Mouse (Mus musculus) liver, embryonic 13.5 days (tissue): Measurements from ENCODE around the gene Spink8. TPM values are rescaled to one million over a fixed set of nuclear protein-coding genes. Genes with fewer than 3 reads are reported as not detected.

Experiments
- ATAC-seq: fragments of 200-750 bp; cut with Nextera tagmentation; 2 replicates; pipeline ENCODE4 v1.8.0; 2017; ENCODE audit warnings: low read depth, mild to moderate bottlenecking, moderate number of reproducible peaks, moderate library complexity
- DNase-seq: peaks from one replicate; pipeline ENCODE4 v3.0.0; 2022
- H3K27ac ChIP-seq: fragments of 300-500 bp; sonication (generic); 2 replicates; pipeline ENCODE4 v1.5.1; 2015; ENCODE audit warnings: moderate library complexity, mild to moderate bottlenecking, inconsistent platforms
- H3K27me3 ChIP-seq: fragments of 300-500 bp; sonication (generic); 2 replicates; pipeline ENCODE4 v1.6.1; 2015; ENCODE audit warnings: mild to moderate bottlenecking, inconsistent platforms
- H3K36me3 ChIP-seq: fragments of 300-500 bp; sonication (generic); 2 replicates; pipeline ENCODE4 v1.6.1; 2015; ENCODE audit warnings: mild to moderate bottlenecking, inconsistent platforms
- H3K4me1 ChIP-seq: fragments of 300-500 bp; sonication (generic); replicated peaks from 2 replicates; pipeline ENCODE4 v1.6.1; 2015; ENCODE audit warnings: inconsistent platforms
- H3K4me2 ChIP-seq: fragments of 300-500 bp; sonication (generic); 2 replicates; pipeline ENCODE4 v1.6.1; 2015; ENCODE audit warnings: inconsistent platforms, mild to moderate bottlenecking, moderate library complexity
- H3K4me3 ChIP-seq: fragments of 300-500 bp; sonication (generic); replicated peaks from 2 replicates; pipeline ENCODE4 v1.5.1; 2015; ENCODE audit warnings: mild to moderate bottlenecking, inconsistent platforms
- H3K9ac ChIP-seq: fragments of 300-500 bp; sonication (generic); 2 replicates; pipeline ENCODE4 v1.6.1; 2015; ENCODE audit warnings: mild to moderate bottlenecking, inconsistent platforms
- H3K9me3 ChIP-seq: fragments of 300-500 bp; sonication (generic); replicated peaks from 2 replicates; pipeline ENCODE4 v1.6.1; 2016; ENCODE audit warnings: inconsistent platforms
- WGBS: fragments of 180-500 bp; shearing (Covaris S2); methylation state at CpG from one replicate; pipeline ENCODE4 v1.1.7; 2015; ENCODE audit not compliant: insufficient replicate concordance; 5-methylcytosine and 5-hydroxymethylcytosine counted together
- polyA plus RNA-seq: library from polyadenylated mRNA; unstranded; fragments of >200 nt; fragmentation: Nextera tagmentation; extraction: Ambion mirVana; gene quantifications from 2 replicates; pipeline ENCODE4 v1.2.1, GENCODE M21; 2015

The Spink8 gene
- polyA plus RNA-seq, 1 experiment from 2014 or later = not detected

- no peaks in the 10 kb centered on the region for H3K9me3 ChIP-seq
- H3K27ac ChIP-seq = no peak overlapping the region
- DNase-seq = peak; percentile 47
- H3K36me3 ChIP-seq = peaks cover 9% of the 10 kb centered on the region; the same call in 1 of the 2 replicates
- no peak overlapping the region for H3K9ac ChIP-seq
- H3K4me3 ChIP-seq = no peak overlapping the region
- H3K4me1 ChIP-seq = peaks cover 22% of the 10 kb centered on the region
- peak; percentile 96 for ATAC-seq
- no peaks in the 10 kb centered on the region for H3K27me3 ChIP-seq
- H3K4me2 ChIP-seq = no peak overlapping the region; the same call in 1 of the 2 replicates
- 18% methylated on average over 4 of the region's 4 CpGs for WGBS
These were observed 13.7 kb downstream of the Spink8 start for GRCm38 (mm10) chr9:109825739-109826138.

- no peak overlapping the region for H3K4me3 ChIP-seq
- no peak overlapping the region for H3K27ac ChIP-seq
- WGBS = 24% methylated on average over 5 of the region's 5 CpGs
- peaks cover 22% of the 10 kb centered on the region for H3K4me1 ChIP-seq
- DNase-seq (no peak), ATAC-seq (peak; percentile 67)
- no peak overlapping the region for H3K9ac ChIP-seq
- no peaks in the 10 kb centered on the region for H3K9me3 ChIP-seq
- peaks cover 14% of the 10 kb centered on the region; the same call in 1 of the 2 replicates for H3K36me3 ChIP-seq
- H3K4me2 ChIP-seq = no peak overlapping the region
- H3K27me3 ChIP-seq = no peaks in the 10 kb centered on the region
These were observed 14.1 kb downstream of the Spink8 start for GRCm38 (mm10) chr9:109826181-109826580.

- Histone ChIP-seq H3K9me3 (no peaks in the 10 kb centered on the region), H3K4me1 (peaks cover 17% of the 10 kb centered on the region), H3K27ac (peak within 1 kb of the TSS; percentile 66), H3K9ac (peak within 1 kb of the TSS; percentile 76), H3K4me3 (peak within 1 kb of the TSS; percentile 70), H3K27me3 (no peaks in the 10 kb centered on the region), H3K4me2 (peak within 1 kb of the TSS; percentile 89), H3K36me3 (peaks cover 30% of the 10 kb centered on the region)
- under 1% methylated on average over 32 of the region's 32 CpGs for WGBS
- DNase-seq = peak; percentile 87
- peak; percentile 97 for ATAC-seq
These were observed 20.5 kb downstream of the Spink8 start, which contains the start of gene Nme6 for GRCm38 (mm10) chr9:109832391-109833087. TSS of gene Nme6 (plus strand) at chr9:109832749.

GRCm38 (mm10) chr9:109833088-109833412 lies 21.0 kb downstream of the Spink8 start:
- 6% methylated on average over 6 of the region's 6 CpGs for WGBS
- ATAC-seq (no peak; the same call in 1 of the 2 replicates), DNase-seq (no peak)
- H3K27me3 ChIP-seq = no peaks in the 10 kb centered on the region
- H3K27ac ChIP-seq = no peak overlapping the region
- peaks cover 17% of the 10 kb centered on the region for H3K4me1 ChIP-seq
- no peaks in the 10 kb centered on the region for H3K9me3 ChIP-seq
- peak overlapping the region; percentile 89 for H3K4me2 ChIP-seq
- H3K9ac ChIP-seq = peak overlapping the region; percentile 76
- peaks cover 30% of the 10 kb centered on the region for H3K36me3 ChIP-seq
- peak overlapping the region; percentile 70 for H3K4me3 ChIP-seq

GRCm38 (mm10) chr9:109849312-109849758 lies 37.3 kb downstream of the Spink8 start, which contains the start of gene Camp:
TSS of gene Camp (minus strand) at chr9:109849617.
- H3K9ac ChIP-seq = no peak within 1 kb of the TSS
- peaks cover 4% of the 10 kb centered on the region; the same call in 1 of the 2 replicates for H3K36me3 ChIP-seq
- ATAC-seq (no peak), DNase-seq (no peak)
- WGBS = 66% methylated on average over 6 of the region's 6 CpGs
- no peaks in the 10 kb centered on the region for H3K27me3 ChIP-seq
- H3K4me2 ChIP-seq = no peak within 1 kb of the TSS
- no peak within 1 kb of the TSS for H3K27ac ChIP-seq
- no peaks in the 10 kb centered on the region for H3K9me3 ChIP-seq
- H3K4me1 ChIP-seq = no peaks in the 10 kb centered on the region
- no peak within 1 kb of the TSS for H3K4me3 ChIP-seq

GRCm38 (mm10) chr9:109850099-109850498 lies 38.0 kb downstream of the Spink8 start:
- Histone ChIP-seq H3K4me3 (no peak overlapping the region), H3K27ac (no peak overlapping the region), H3K36me3 (0 out of 2 replicates have a peak, but pooled peaks cover 3% of the 10 kb centered on the region), H3K4me1 (no peaks in the 10 kb centered on the region), H3K9me3 (no peaks in the 10 kb centered on the region), H3K4me2 (no peak overlapping the region), H3K27me3 (no peaks in the 10 kb centered on the region), H3K9ac (no peak overlapping the region)
- DNase-seq (no peak), ATAC-seq (no peak)
- WGBS = 69% methylated on average over 5 of the region's 5 CpGs

GRCm38 (mm10) chr9:109854341-109854740 lies 42.3 kb downstream of the Spink8 start:
- Histone ChIP-seq H3K36me3 (no peaks in the 10 kb centered on the region), H3K4me1 (no peaks in the 10 kb centered on the region), H3K27me3 (no peaks in the 10 kb centered on the region), H3K9ac (no peak overlapping the region), H3K4me3 (no peak overlapping the region), H3K9me3 (no peaks in the 10 kb centered on the region), H3K27ac (no peak overlapping the region), H3K4me2 (no peak overlapping the region)
- DNase-seq (no peak), ATAC-seq (no peak)
- 66% methylated on average over 2 of the region's 2 CpGs for WGBS

GRCm38 (mm10) chr9:109855947-109856346 lies 43.9 kb downstream of the Spink8 start:
- no peak for DNase-seq
- WGBS = 77% methylated on average over 6 of the region's 6 CpGs
- H3K27ac ChIP-seq = no peak overlapping the region
- H3K9ac ChIP-seq = no peak overlapping the region
- no peaks in the 10 kb centered on the region for H3K4me1 ChIP-seq
- no peaks in the 10 kb centered on the region for H3K27me3 ChIP-seq
- peak; percentile 48 for ATAC-seq
- H3K4me2 ChIP-seq = no peak overlapping the region
- H3K36me3 ChIP-seq = no peaks in the 10 kb centered on the region
- H3K9me3 ChIP-seq = no peaks in the 10 kb centered on the region
- H3K4me3 ChIP-seq = no peak overlapping the region

- ATAC-seq = 0 out of 2 replicates have a peak, but pooled peaks have one; percentile 42
- H3K27ac ChIP-seq = no peak overlapping the region
- H3K4me1 ChIP-seq = peaks cover 24% of the 10 kb centered on the region
- DNase-seq = peak; percentile 65
- 4% methylated on average over 20 of the region's 20 CpGs for WGBS
- peak overlapping the region; percentile 60 for H3K4me2 ChIP-seq
- H3K27me3 ChIP-seq = no peaks in the 10 kb centered on the region
- peak overlapping the region; percentile 30 for H3K4me3 ChIP-seq
- peak overlapping the region; percentile 46 for H3K9ac ChIP-seq
- no peaks in the 10 kb centered on the region for H3K36me3 ChIP-seq
- H3K9me3 ChIP-seq = no peaks in the 10 kb centered on the region
These were observed 50.4 kb downstream of the Spink8 start for GRCm38 (mm10) chr9:109862397-109863044.

GRCm38 (mm10) chr9:109863085-109863484 lies 51.0 kb downstream of the Spink8 start:
- DNase-seq (no peak), ATAC-seq (peak; percentile 70)
- H3K27ac ChIP-seq = no peak overlapping the region; the same call in 1 of the 2 replicates
- 6% methylated on average over 3 of the region's 3 CpGs for WGBS
- peaks cover 24% of the 10 kb centered on the region for H3K4me1 ChIP-seq
- H3K9ac ChIP-seq = peak overlapping the region; percentile 46
- H3K27me3 ChIP-seq = no peaks in the 10 kb centered on the region
- peak overlapping the region; percentile 30; the same call in 1 of the 2 replicates for H3K4me3 ChIP-seq
- no peaks in the 10 kb centered on the region for H3K36me3 ChIP-seq
- no peaks in the 10 kb centered on the region for H3K9me3 ChIP-seq
- H3K4me2 ChIP-seq = peak overlapping the region; percentile 60

- WGBS = 15% methylated on average over 2 of the region's 2 CpGs
These were observed 54.1 kb downstream of the Spink8 start for GRCm38 (mm10) chr9:109866218-109866617.

More at GRCm38 (mm10) chr9:109866218-109866617, 54.1 kb downstream of the Spink8 start:
- Histone ChIP-seq H3K27ac (no peak overlapping the region), H3K4me3 (no peak overlapping the region), H3K9ac (no peak overlapping the region), H3K4me1 (peaks cover 32% of the 10 kb centered on the region), H3K36me3 (no peaks in the 10 kb centered on the region), H3K27me3 (no peaks in the 10 kb centered on the region), H3K4me2 (no peak overlapping the region), H3K9me3 (no peaks in the 10 kb centered on the region)
- 0 out of 2 replicates have a peak, but pooled peaks have one; percentile 30 for ATAC-seq
- DNase-seq = no peak
